In the genomic region with DNA sequence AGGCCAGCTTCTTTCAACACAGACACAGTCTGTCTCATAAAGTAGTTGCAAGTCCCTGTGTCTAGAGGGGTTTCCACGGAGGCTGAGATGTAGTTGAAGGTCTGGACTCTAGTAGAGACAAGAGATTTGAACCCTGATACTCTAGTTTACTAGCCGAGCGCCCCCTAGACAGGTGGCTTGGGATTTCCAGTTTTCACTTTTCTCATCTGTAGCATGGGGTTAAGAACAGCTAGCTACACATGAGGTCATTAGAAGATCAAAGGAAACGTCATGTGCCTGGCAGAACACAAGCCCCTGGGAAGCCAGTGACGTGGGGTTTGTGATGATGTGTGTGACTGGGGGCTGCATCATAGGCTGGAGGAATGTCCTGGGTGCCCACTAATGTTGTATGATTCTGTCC, we compare ENCODE assay signal across 34 mouse cellular contexts. TPM values are rescaled to one million over a fixed set of nuclear protein-coding genes. Genes with fewer than 3 reads are reported as not detected.
"Had no signal": no experiment of that assay in that cellular context is flagged by ENCODE, and none has a peak within 500 bp of the region (broad histone marks: within the 10 kb centered on the region; RNA-seq: fewer than 3 reads in every experiment).

No protein-coding gene starts in this region.

- H3K4me3 ChIP-seq: heart, adult 2 months; heart, embryonic 13.5 days; heart, embryonic 15.5 days; hindbrain, embryonic 13.5 days; hindbrain, embryonic 15.5 days; kidney, embryonic 15.5 days; layer of hippocampus, adult 2 months; left cerebral cortex, adult 2 months; limb, embryonic 10.5 days; limb, embryonic 12.5 days; liver, embryonic 13.5 days had no signal

- H3K4me1 ChIP-seq: heart, embryonic 13.5 days; heart, embryonic 15.5 days; hindbrain, embryonic 13.5 days; hindbrain, embryonic 15.5 days; limb, embryonic 10.5 days; limb, embryonic 12.5 days; liver, embryonic 13.5 days had no signal

- H3K9me3 ChIP-seq: heart, embryonic 13.5 days; heart, embryonic 15.5 days; hindbrain, embryonic 13.5 days; hindbrain, embryonic 15.5 days; kidney, embryonic 15.5 days; limb, embryonic 10.5 days; limb, embryonic 12.5 days; liver, embryonic 13.5 days had no signal

- H3K36me3 ChIP-seq: heart, embryonic 13.5 days; heart, embryonic 15.5 days; hindbrain, embryonic 13.5 days; hindbrain, embryonic 15.5 days; kidney, embryonic 15.5 days; limb, embryonic 10.5 days; limb, embryonic 12.5 days; liver, embryonic 13.5 days had no signal

- DNase-seq: gastrocnemius, postnatal 14 days; gastrocnemius, postnatal 36 days; heart, adult 2 months; heart, postnatal 14 days; heart, postnatal 36 days; kidney, adult 11 months; kidney, adult 2 months; kidney, adult 9 months; kidney, postnatal 25 days; kidney, postnatal 4 days; liver; liver, embryonic 13.5 days had no signal

RNA-seq across cellular contexts. Expression of gene Dlx4, which starts 11.3 kb away (rescaled TPM):
- total RNA-seq: gastrocnemius, adult 18-20 months; gastrocnemius, adult 8-10 months; gastrocnemius, postnatal 14 days; gastrocnemius, postnatal 36 days; granulocyte monocyte progenitor cell, adult 5-6 weeks; heart, adult 2 months; heart, postnatal 36 days; hematopoietic stem cell, adult 5-6 weeks; layer of hippocampus, adult 2 months; layer of hippocampus, postnatal 25 days; left cerebral cortex, adult 2 months; left cerebral cortex, postnatal 14 days; left cerebral cortex, postnatal 36 days had no signal
- polyA plus RNA-seq: heart, embryonic 11.5 days; hindbrain, embryonic 11.5 days; hindbrain, embryonic 13.5 days; hindbrain, embryonic 15.5 days; intestine, embryonic 14.5 days; kidney, adult 2 months; kidney, embryonic 15.5 days; kidney, postnatal 0 days had no signal

RNA-seq across cellular contexts. Expression of gene Dlx3, which starts 37.4 kb away (rescaled TPM):
- total RNA-seq: gastrocnemius, adult 18-20 months; gastrocnemius, adult 8-10 months; gastrocnemius, postnatal 14 days; gastrocnemius, postnatal 36 days; granulocyte monocyte progenitor cell, adult 5-6 weeks; heart, adult 2 months; heart, postnatal 14 days; heart, postnatal 36 days; hematopoietic stem cell, adult 5-6 weeks; layer of hippocampus, adult 2 months; layer of hippocampus, postnatal 10 days; layer of hippocampus, postnatal 25 days; left cerebral cortex, adult 2 months; left cerebral cortex, postnatal 14 days; left cerebral cortex, postnatal 36 days had no signal
- polyA plus RNA-seq: heart, adult 2 months; heart, embryonic 13.5 days; heart, postnatal 0 days had no signal
